Mouse (Mus musculus) heart, postnatal 14 days (tissue): ENCODE measurements around the gene Kdelc2. TPM values are rescaled to one million over a fixed set of nuclear protein-coding genes. Genes with fewer than 3 reads are reported as not detected.
A peak's percentile ranks its signal among the peaks of the same experiment; 100 is the strongest.

Source experiments
- DNase-seq, 2 experiments: peaks; one replicate each; pipeline ENCODE4 v3.0.0; 2021 to 2022
- intact Hi-C: fragments of 180-260 bp; cut with DNase I; formaldehyde crosslinking; loops from one replicate; pipeline ENCODE4 v1.15.1; 2025
- total RNA-seq, 2 experiments: library from RNA; stranded (reverse); gene quantifications; 2 replicates each; pipeline ENCODE4 v1.2.3; 2021

The Kdelc2 gene
- total RNA-seq, 2 experiments from 2014 or later: 10.9 to 12.3 TPM

- intact Hi-C loops: loop anchor here (5.0 kb wide), 2 partner anchors 38 to 128 kb away; no protein-coding TSS in a partner anchor
- no peak for DNase-seq
These were observed 3.2 kb upstream of the Kdelc2 start for GRCm38 (mm10) chr9:53380595-53380994.

DNA sequence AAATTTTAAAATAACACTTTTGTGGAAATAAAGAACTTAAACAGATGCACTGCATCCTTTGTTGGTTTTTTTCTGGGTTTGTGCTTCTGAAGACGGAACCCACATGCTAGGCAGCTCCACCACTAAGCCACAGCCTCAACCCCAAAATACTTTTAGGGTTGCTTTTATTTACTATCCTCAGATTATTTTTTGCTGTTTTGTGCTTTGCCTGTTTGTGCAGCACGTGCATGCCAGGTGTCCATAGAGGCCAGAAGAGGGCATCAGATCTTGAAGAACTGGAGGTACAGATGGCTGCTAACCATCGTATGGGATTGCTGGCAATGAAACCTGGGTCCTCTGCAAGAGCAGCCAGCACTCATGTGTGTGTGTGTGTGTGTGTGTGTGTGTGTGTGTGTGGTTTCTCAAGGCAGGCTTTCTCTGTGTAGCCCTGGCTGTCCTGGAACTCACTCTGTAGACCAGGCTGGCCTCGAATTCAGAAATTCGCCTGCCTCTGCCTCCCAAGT, 2.7 kb upstream of the Kdelc2 start:
- DNase-seq: no peak
- intact Hi-C loops: loop anchor here (5.0 kb wide), 2 partner anchors 39 to 129 kb away; no protein-coding TSS in a partner anchor

- intact Hi-C loops: loop anchor here (5.0 kb wide), 2 partner anchors 43 to 133 kb away; no protein-coding TSS in a partner anchor
- peak; percentile 8 to 19 for DNase-seq
These were observed 1.0 kb downstream of the Kdelc2 start for GRCm38 (mm10) chr9:53384873-53385272.

- DNase-seq: no peak
- intact Hi-C loops: no loop called here
These were observed 3.6 kb downstream of the Kdelc2 start for GRCm38 (mm10) chr9:53387431-53387830.

DNA sequence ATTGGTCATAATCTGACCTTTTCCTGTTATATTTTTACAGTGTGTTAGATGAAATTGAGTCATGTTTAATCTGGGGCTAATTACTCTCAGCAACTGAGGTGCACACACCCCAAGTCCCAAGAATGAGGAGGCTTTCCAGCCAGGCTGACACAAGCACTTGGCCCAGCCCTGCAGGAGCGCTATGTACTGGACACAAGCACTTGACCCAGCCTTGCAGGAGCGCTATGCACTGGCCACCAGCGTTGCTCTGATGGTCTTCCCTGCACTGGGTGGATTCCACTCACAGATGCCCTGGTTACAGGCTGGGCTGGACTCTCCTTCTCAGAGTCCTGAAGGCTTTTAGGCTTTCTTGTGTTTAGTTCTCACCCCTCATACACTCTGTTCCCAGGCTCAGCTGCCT, 5.3 kb downstream of the Kdelc2 start:
- no peak for DNase-seq
- intact Hi-C loops: no loop called here

- intact Hi-C loops: loop anchor here (5.0 kb wide), 1 partner anchor 147 kb away; the partner anchor contains the start of genes Atm and Npat
- DNase-seq: no peak
These were observed 6.3 kb downstream of the Kdelc2 start for GRCm38 (mm10) chr9:53390136-53390535.

GRCm38 (mm10) chr9:53397685-53398387, 14.0 kb downstream of the Kdelc2 start:
- intact Hi-C loops: loop anchor here (1.0 to 5.0 kb wide), 2 partner anchors 71 to 144 kb away; no protein-coding TSS in a partner anchor
- DNase-seq: no peak

DNA sequence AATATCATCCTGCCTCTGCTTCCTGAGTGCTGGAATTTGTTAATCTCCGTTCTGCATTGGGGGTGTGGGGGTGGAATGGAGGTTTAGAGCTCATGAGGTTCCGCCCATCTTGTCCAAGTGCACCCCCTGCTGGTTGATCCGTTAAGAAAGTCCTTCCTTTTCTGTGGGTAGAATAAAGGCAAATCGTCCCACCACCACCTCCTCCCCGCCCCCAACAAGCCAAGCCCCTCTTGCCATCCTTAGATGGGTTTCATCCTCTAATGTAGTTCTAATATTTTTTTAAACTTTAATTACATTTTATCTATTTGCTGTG, 14.5 kb downstream of the Kdelc2 start:
- intact Hi-C loops: loop anchor here (1.0 to 5.0 kb wide), 2 partner anchors 71 to 144 kb away; no protein-coding TSS in a partner anchor
- peak; percentile 54 to 73 for DNase-seq

DNA sequence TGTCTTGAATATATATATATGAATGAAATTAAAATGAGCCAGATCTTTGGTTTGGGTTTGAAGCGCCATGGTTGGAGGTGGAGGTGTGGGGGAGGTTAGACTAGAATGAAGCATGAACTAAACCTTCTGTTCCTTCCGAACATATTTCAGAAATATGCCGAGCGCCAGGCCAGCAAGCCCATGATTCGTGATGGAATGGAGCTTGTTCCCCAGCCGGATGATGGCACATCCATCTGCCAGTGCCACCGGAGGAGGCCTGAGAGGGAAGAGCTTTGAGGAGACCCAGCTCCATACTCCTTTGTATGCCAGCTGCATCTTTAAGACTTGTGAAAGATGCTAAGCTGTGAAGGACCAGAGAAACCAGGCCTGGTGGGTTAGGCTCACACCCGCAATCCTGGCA, 15.7 kb downstream of the Kdelc2 start:
- DNase-seq: no peak
- intact Hi-C loops: loop anchor here (5.0 kb wide), 1 partner anchor 72 kb away; no protein-coding TSS in a partner anchor

DNA sequence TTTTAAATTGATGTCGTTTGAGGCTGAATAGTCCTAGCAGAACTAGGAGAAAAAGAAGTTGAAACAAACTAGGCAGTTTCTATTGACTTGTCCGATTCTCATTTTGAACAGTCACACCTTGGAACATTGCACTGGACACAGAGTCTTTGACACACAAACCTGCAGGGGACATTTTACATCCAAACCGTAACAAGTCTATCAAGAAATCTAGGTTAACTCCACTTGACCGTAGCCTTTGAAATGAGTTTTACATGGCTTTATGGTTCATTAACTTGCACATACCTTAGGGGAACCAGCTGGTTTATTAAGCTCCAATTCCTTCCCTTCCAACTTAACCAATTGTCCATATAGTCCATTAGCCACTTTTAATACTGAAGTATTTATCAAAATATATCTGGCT, 16.9 kb downstream of the Kdelc2 start:
- intact Hi-C loops: no loop called here
- DNase-seq: no peak

DNA sequence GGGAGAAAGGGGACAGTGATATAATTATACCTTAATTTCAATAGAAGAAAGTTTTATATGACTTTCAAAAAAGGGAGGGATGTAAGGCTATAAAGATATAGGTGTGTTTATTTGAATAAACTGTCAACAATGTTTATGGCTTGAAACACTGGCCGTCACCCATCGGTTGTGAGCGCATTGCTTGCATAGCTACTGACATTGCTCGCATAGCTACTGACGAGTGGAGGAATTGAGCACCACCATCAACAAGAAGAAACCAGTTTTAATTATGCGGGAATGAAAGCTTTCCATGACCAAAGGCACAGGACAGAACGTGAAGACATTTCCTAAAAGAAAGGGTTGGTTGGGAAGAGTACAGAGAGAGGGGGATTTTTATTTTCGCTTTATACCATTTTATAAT, 17.3 kb downstream of the Kdelc2 start:
- intact Hi-C loops: no loop called here
- DNase-seq: no peak

DNA sequence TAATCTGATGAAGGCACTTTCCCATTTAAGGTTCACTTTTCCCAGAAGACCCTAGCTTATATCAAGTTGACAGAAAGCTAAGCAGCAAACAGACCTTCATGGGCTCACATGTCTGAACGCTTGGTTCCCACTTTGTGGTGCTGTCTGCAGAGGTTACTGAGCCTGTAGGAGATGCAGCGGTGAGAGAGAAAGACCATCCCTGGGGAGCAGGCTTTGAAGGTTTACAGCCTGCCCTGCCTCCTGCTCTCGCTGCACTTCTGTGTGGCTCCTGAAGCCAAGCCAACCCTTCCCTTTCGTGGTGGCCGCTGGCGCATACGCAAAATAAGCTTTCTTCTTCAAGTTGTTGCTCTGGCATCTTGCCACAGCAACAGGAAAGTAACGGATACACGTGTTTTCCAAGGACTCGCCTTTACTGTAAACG, 18.5 kb downstream of the Kdelc2 start, which contains the start of gene 4930550C14Rik:
Gene 4930550C14Rik, plus strand, starts transcription at position 35 of the 421 bp plus-strand sequence.
- peak; percentile 29 to 51 for DNase-seq
- intact Hi-C loops: no loop called here

- intact Hi-C loops: no loop called here
- DNase-seq: no peak
These were observed 19.2 kb downstream of the Kdelc2 start for GRCm38 (mm10) chr9:53402991-53403390.

GRCm38 (mm10) chr9:53404050-53404752, 20.4 kb downstream of the Kdelc2 start:
- intact Hi-C loops: no loop called here
- DNase-seq: no peak

DNA sequence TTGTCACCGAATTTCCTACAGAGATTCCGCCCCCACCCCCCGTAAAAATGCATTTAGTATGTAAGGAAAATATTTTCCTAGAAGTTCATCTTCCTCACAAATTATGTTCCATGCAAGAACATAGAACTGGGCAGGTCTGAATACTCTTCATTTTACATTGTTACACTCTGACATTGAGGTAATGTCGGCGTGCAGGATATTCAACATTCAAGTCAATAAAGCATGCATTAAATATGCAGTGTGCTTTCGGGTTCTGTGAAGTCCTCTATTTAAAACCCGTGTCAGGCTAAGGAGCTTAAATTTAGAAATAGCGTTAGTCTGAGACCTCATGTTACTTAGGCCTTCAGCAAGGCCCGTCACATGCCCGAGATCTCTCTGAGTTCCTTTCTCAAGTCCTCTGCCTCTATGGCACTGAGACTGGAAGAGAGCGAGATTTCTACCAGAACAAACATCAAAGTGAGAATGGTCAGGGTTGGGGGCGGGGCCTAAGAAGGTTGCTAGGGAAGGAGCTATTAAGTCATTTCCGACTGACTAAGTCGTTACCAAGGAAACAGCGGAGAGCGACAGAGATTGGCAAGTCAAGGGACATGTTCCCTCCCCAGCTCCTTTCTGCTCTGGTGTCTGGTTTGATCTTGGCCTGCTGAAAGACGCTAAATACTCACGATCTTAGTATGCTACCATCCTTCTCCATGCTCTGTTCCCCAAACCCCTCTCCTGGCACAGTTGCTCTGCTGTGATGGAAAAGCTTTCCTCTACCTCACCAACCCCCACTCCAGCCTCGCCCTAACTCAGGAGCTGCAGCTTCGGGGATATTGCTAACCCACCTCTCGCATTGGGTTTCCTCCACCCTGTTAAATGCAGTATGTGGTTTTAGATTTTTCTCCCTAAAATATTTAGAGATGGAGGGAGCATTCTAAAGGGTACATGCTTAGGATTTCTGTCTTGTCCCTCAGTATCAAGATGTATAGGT, 21.2 kb downstream of the Kdelc2 start:
- peak; percentile 59 to 70 for DNase-seq
- intact Hi-C loops: no loop called here

DNA sequence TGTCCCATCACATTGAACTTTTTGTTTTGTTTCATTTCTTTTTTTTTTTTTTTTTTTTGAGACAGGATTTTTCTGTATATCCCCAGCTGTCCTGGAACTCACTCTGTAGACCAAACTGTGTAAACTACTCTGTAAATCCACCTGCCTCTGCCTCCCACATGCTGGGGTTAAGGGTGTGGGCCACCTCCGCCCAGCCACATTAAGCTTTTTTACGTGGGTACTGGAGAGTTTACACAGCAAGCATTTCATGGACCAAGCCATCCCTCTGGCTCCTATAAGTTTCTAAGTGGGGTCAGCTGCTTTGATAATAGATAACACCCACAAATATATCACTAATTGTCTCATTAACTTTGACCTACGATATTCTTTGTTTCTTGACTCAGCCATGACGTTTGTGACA, 24.7 kb downstream of the Kdelc2 start:
- DNase-seq: no peak
- intact Hi-C loops: no loop called here

DNA sequence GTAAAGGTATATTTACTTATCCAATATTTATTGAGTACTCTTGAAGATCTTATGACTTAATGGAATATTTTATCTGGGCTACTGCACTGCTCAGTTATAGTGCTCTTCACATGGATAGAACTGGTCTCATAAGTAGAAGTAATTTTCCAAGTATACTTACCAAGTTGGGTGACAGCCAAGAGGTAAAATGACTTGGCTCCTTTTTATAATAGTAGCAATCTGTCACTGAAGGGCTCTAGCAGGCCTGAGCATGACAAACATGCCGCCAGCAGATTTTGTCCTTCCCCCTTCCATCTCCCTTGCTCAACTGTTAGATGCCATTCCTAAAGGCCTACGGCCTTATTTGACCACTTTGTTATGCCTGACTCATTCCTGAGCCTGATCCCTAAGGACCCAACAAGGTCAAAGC, 25.1 kb downstream of the Kdelc2 start:
- no peak for DNase-seq
- intact Hi-C loops: no loop called here

- intact Hi-C loops: no loop called here
- no peak for DNase-seq
These were observed 25.6 kb downstream of the Kdelc2 start for GRCm38 (mm10) chr9:53409427-53409826.

DNA sequence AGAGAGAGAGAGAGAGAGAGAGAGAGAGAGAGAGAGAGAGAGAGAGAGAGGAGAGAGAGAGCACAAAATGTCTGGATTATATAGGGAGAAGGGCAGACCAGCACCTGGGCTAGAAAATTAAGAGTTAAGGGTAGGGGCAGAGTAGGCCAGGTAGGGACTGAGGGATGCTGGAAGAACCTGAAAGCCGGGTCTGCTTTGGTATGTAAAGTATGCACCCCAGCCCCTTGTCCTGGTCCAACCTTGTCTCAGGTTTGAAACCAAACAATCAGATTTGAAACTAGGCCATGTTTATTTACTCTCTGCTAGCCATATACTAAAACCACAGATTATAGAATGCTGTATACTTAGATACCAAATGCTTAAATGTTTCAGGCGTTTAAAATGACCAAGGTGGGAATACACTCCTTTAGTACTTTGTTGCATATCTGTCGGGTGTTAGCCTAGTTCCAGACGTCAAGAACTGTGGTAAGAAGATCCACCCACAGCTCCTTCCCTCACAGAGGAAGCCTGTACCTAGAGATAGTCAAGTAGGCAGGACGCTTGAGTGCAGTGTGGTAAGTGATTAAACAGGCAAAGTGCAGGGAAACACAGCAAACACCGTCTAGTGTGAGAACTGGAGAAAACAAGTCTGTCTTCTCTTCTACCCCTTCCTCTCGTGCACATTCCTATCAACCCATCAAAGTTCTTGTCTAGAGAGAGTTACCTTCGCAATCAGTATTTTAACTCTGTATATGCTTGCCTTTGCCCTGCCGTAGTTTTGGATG, 38.5 kb downstream of the Kdelc2 start:
- no peak for DNase-seq
- intact Hi-C loops: no loop called here
